13 mouse cellular contexts compared by ENCODE assay signal in genomic region chr10:126520973-126521372, GRCm38 (mm10).
DNase-seq lines count a peak whose midpoint lies in the region; ATAC-seq and TF ChIP-seq lines count a peak whose summit lies in the region.
"Had no signal": no experiment of that assay in that cellular context is flagged by ENCODE, and none has a peak within 500 bp of the region (broad histone marks: within the 10 kb centered on the region; RNA-seq: fewer than 3 reads in every experiment).

No protein-coding gene starts in this region.

- H3K27me3 ChIP-seq in kidney, embryonic 14.5 days (ENCODE audit: control insufficient read depth, insufficient read depth, low read length): no peaks in the 10 kb centered on the region
- H3K27me3 ChIP-seq in kidney, adult 2 months (replicated peaks; ENCODE audit: control insufficient read depth, insufficient read depth, low read length): no peaks in the 10 kb centered on the region
- H3K27me3 ChIP-seq in embryonic facial prominence, embryonic 15.5 days: no peaks in the 10 kb centered on the region

- H3K4me2 ChIP-seq in kidney, embryonic 14.5 days (replicated peaks; ENCODE audit: low read depth, low read length): no peak overlapping the region
- no peak overlapping the region for H3K4me2 ChIP-seq in embryonic facial prominence, embryonic 15.5 days (replicated peaks)

- no peak overlapping the region for H3K9ac ChIP-seq in kidney, embryonic 14.5 days (ENCODE audit: low read depth, low read length)
- H3K9ac ChIP-seq in embryonic facial prominence, embryonic 15.5 days: no peak overlapping the region

- WGBS in kidney, embryonic 14.5 days: 42% methylated on average over 9 of the region's 9 CpGs
- 66% methylated on average over 9 of the region's 9 CpGs for WGBS in kidney, adult 2 months
- WGBS in embryonic facial prominence, embryonic 15.5 days: 39% methylated on average over 9 of the region's 9 CpGs

- no peak for TF ChIP-seq POLR2A in kidney, adult 2 months (IDR thresholded peaks at IDR 0.05; ENCODE audit: low read depth, low read length)

- no peaks in the 10 kb centered on the region for H3K9me3 ChIP-seq in kidney, embryonic 14.5 days (ENCODE audit: control insufficient read depth, low read length)
- no peaks in the 10 kb centered on the region for H3K9me3 ChIP-seq in embryonic facial prominence, embryonic 15.5 days (replicated peaks)

- H3K27ac ChIP-seq in kidney, embryonic 14.5 days (ENCODE audit: low read depth, low read length): no peak overlapping the region
- no peak overlapping the region for H3K27ac ChIP-seq in kidney, adult 2 months (ENCODE audit: insufficient read depth, low read depth, low read length)
- H3K27ac ChIP-seq in embryonic facial prominence, embryonic 15.5 days (replicated peaks): peak overlapping the region; percentile 52

- no peak overlapping the region for H3K4me3 ChIP-seq in kidney, embryonic 14.5 days (ENCODE audit: low read length)
- H3K4me3 ChIP-seq in kidney, adult 2 months (ENCODE audit: insufficient read depth, low read depth, low read length): no peak overlapping the region
- H3K4me3 ChIP-seq in embryonic facial prominence, embryonic 15.5 days (replicated peaks): no peak overlapping the region

- no peak for DNase-seq in kidney, adult 2 months
- DNase-seq in brain, adult 2 months (ENCODE audit: low read depth, low spot score): peak; percentile 98
- peak; percentile 90 for DNase-seq in cerebellum, adult 9-11 months
- no peak for DNase-seq in thymus, adult 18-20 months
- no peak for DNase-seq in urinary bladder, postnatal 25 days (ENCODE audit: low spot score)
- no peak for DNase-seq in adrenal gland, postnatal 14 days
- DNase-seq: heart, adult 18-20 months; heart, postnatal 4 days; layer of hippocampus, adult 9-11 months had no signal

- 0 out of 2 replicates have a peak, but pooled peaks cover 10% of the 10 kb centered on the region for H3K4me1 ChIP-seq in kidney, embryonic 14.5 days (ENCODE audit: control insufficient read depth, insufficient read depth, low read length)
- no peaks in the 10 kb centered on the region for H3K4me1 ChIP-seq in kidney, adult 2 months (ENCODE audit: control insufficient read depth, insufficient read depth, low read length)
- H3K4me1 ChIP-seq in embryonic facial prominence, embryonic 15.5 days: peaks cover 23% of the 10 kb centered on the region

- no peak for TF ChIP-seq CTCF in kidney, adult 2 months (conservative IDR thresholded peaks at IDR 0.05; ENCODE audit: insufficient read depth, insufficient read length, low read depth, low read length)

- H3K36me3 ChIP-seq in kidney, embryonic 14.5 days (ENCODE audit: control insufficient read depth, insufficient read depth, low read length): no peaks in the 10 kb centered on the region
- no peaks in the 10 kb centered on the region for H3K36me3 ChIP-seq in kidney, adult 2 months (ENCODE audit: control insufficient read depth, insufficient read depth, low read length)
- H3K36me3 ChIP-seq in embryonic facial prominence, embryonic 15.5 days: no peaks in the 10 kb centered on the region

- peak; percentile 46; the same call in 1 of the 2 replicates for ATAC-seq in kidney, embryonic 14.5 days (ENCODE audit: low FRiP score, low TSS enrichment)
- ATAC-seq in embryonic facial prominence, embryonic 15.5 days (ENCODE audit: insufficient number of reproducible peaks, low FRiP score, low TSS enrichment, low read depth): peak; percentile 64
- ATAC-seq: CD4-positive, CD25-positive, alpha-beta regulatory T cell, adult 4 months; forebrain, embryonic 16.5 days had no signal

Comparison
In these comparisons a context has a peak if more than half of its experiments do, and no peak if none do; other contexts are left out.
1. DNase-seq: peak in brain, adult 2 months (single experiment) and cerebellum, adult 9-11 months (single experiment); none in kidney, adult 2 months (single experiment), thymus, adult 18-20 months (0 of 2), urinary bladder, postnatal 25 days (single experiment) and adrenal gland, postnatal 14 days (single experiment).